Mouse (Mus musculus) ES-E14 (cell line): ENCODE data around the gene Tbc1d2. TPM values are rescaled to one million over a fixed set of nuclear protein-coding genes. Genes with fewer than 3 reads are reported as not detected.

Source experiments
- DNase-seq: peaks from one replicate; pipeline ENCODE4 v3.0.0-alpha.2; 2013; ENCODE audit warnings: low read depth, low spot score
- H3K27ac ChIP-seq: 2 replicates; pipeline ENCODE4 v1.5.1; 2012; ENCODE audit warnings: low read depth, mild to moderate bottlenecking, low read length, moderate library complexity, mixed read lengths; ENCODE audit not compliant: poor library complexity, insufficient read depth, severe bottlenecking
- H3K36me3 ChIP-seq: 2 replicates; pipeline ENCODE4 v1.6.1; 2012; ENCODE audit warnings: mild to moderate bottlenecking, low read length, moderate library complexity, mixed read lengths; ENCODE audit not compliant: control insufficient read depth, poor library complexity, insufficient read depth, severe bottlenecking
- H3K4me1 ChIP-seq, 2 experiments: fragments of 150-350 bp in 1 of 2; sonication (generic) in 1 of 2; 2 replicates each; pipeline ENCODE4 v1.6.1; 2012; ENCODE audit warnings: low read length in 2 of 2, mild to moderate bottlenecking in 1 of 2, mixed read lengths in 1 of 2; ENCODE audit not compliant: control insufficient read depth in 2 of 2, insufficient read depth in 2 of 2, poor library complexity in 1 of 2
- H3K4me3 ChIP-seq, 2 experiments: fragments of 150-350 bp in 1 of 2; sonication (generic) in 1 of 2; 2 replicates each; pipeline ENCODE4 v1.5.1; 2012; ENCODE audit warnings: low read length in 2 of 2, low read depth in 1 of 2, mild to moderate bottlenecking in 1 of 2, mixed read lengths in 1 of 2; ENCODE audit not compliant: insufficient read depth in 1 of 2, poor library complexity in 1 of 2, severe bottlenecking in 1 of 2
- H3K9ac ChIP-seq: 2 replicates; pipeline ENCODE4 v1.6.1; 2012; ENCODE audit warnings: low read depth, mild to moderate bottlenecking, low read length, mixed read lengths; ENCODE audit not compliant: poor library complexity, insufficient read depth, severe bottlenecking
- H3K9me3 ChIP-seq: fragments of 150-350 bp; sonication (generic); 2 replicates; pipeline ENCODE4 v1.6.1; 2012; ENCODE audit warnings: low read depth, mild to moderate bottlenecking, low read length; ENCODE audit not compliant: control insufficient read depth, insufficient read depth
- CHD2 ChIP-seq: IDR thresholded peaks from 2 replicates; pipeline ENCODE4 v1.6.1; 2014; ENCODE audit warnings: mild to moderate bottlenecking, low read depth, low read length, inconsistent platforms
- HCFC1 ChIP-seq: IDR thresholded peaks from 2 replicates; pipeline ENCODE4 v1.6.1; 2012; ENCODE audit warnings: low read length, inconsistent platforms, borderline replicate concordance; ENCODE audit not compliant: insufficient read depth
- MAFK ChIP-seq: IDR thresholded peaks from 2 replicates; pipeline ENCODE4 v1.6.1; 2014; ENCODE audit warnings: mild to moderate bottlenecking, low read depth, low read length, inconsistent platforms; ENCODE audit not compliant: insufficient read depth
- ZC3H11A ChIP-seq: IDR thresholded peaks from 2 replicates; pipeline ENCODE4 v1.6.1; 2012; ENCODE audit warnings: low read depth, mild to moderate bottlenecking, inconsistent platforms, low read length, borderline replicate concordance
- ZNF384 ChIP-seq: IDR thresholded peaks from 2 replicates; pipeline ENCODE4 v1.6.1; 2012; ENCODE audit warnings: low read depth, low read length, inconsistent platforms
- in situ Hi-C, 2 experiments: fragments of 600-800 bp; cut with MboI; formaldehyde crosslinking; loops; one replicate each; pipeline ENCODE4 v1.15.1; 2025; ENCODE audit warnings: low sequenced_read_pairs in 2 of 2, inconsistent platforms in 1 of 2; ENCODE audit not compliant: unreplicated experiment in 2 of 2
- total RNA-seq: library from RNA; depleted of rRNA; stranded (reverse); fragments of 300-350 nt; gene quantifications from 2 replicates; pipeline ENCODE4 v1.2.3, GENCODE M21; 2012

The Tbc1d2 gene
- total RNA-seq, 1 experiment: 6.6 TPM

DNA sequence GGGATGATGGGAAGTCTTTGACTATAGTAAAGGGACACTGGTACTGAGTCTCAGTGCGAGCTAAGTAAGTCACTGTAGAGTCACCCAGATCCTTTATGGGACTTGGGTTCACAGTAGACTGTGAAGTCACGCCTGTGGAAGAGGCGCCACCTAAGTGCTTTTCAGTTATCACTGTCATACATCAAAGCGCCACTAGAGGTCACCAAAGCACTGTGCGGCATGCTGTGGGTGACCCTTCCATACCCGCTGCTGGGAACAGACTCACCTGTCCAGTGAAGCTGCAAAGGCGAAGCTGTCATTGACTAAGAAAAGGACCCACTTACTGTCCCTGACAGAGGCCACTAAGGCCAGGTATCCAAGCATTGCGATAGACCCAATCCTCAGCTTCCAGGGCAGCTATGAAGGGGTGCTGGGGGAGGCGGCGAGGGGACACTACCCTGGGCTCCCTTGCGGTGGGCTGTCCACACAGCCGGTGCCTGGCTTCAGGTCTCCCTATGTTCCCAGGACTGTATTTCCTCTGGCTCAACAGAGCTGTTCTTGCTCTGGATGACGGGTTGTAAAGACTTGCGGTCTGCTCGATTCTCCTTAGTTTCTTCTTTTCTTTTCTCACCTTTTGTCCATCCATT is 39.5 kb upstream of the Tbc1d2 start:
- peak; percentile 71 for DNase-seq
- no peak overlapping the region for H3K27ac ChIP-seq
- peak; percentile 89; the same call in 1 of the 2 replicates for TF ChIP-seq ZC3H11A
- no peak for TF ChIP-seq CHD2

DNA sequence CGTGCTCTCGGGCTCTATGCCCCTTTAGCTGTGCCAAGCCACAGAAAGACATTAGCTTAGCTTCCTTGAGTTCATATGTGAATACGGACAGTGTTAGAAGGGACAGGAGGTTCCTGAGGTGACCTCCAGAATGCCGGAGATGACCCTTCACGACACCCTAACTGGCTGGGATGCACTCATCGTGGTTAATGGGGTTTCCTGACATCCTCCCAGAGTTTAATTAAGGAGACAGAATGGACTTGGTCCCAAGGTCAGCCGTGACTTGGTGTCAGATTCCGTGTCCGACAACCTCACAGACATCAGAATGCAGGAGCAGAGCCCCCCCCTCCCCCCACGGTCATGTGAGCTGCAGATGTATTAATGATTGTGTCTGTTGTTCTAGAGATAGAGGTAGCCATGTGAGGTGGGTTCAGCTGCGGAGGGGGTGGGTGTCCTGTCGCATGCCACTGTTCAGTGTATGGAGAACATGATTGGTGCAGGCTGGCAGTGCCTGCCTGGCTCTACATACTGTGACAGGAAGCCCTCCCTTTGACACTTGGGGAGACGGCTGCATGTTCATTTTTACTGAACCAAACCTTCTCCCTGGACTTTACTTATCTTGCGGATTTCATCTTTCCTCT is 38.3 kb upstream of the Tbc1d2 start:
- TF ChIP-seq ZNF384: no peak
- no peak for TF ChIP-seq MAFK
- TF ChIP-seq CHD2: no peak
- no peak for TF ChIP-seq ZC3H11A
- TF ChIP-seq HCFC1: no peak
- H3K4me3 ChIP-seq: no peak overlapping the region
- H3K4me1 ChIP-seq: no peaks in the 10 kb centered on the region
- DNase-seq: no peak
- no peak overlapping the region for H3K27ac ChIP-seq
- no peaks in the 10 kb centered on the region for H3K9me3 ChIP-seq
- no peaks in the 10 kb centered on the region for H3K36me3 ChIP-seq
- no peak overlapping the region for H3K9ac ChIP-seq
- in situ Hi-C loops: loop anchor here in 1 of 2 experiments (10.0 kb wide), 1 partner anchor 326 kb away; no protein-coding TSS in a partner anchor

More for the DNA sequence above, 39.5 kb upstream of the Tbc1d2 start:
- H3K36me3 ChIP-seq: no peaks in the 10 kb centered on the region
- H3K4me1 ChIP-seq: no peaks in the 10 kb centered on the region
- no peak overlapping the region for H3K9ac ChIP-seq
- in situ Hi-C loops: loop anchor here in 1 of 2 experiments (10.0 kb wide), 1 partner anchor 325 kb away; no protein-coding TSS in a partner anchor
- no peaks in the 10 kb centered on the region for H3K9me3 ChIP-seq
- no peak overlapping the region for H3K4me3 ChIP-seq

DNA sequence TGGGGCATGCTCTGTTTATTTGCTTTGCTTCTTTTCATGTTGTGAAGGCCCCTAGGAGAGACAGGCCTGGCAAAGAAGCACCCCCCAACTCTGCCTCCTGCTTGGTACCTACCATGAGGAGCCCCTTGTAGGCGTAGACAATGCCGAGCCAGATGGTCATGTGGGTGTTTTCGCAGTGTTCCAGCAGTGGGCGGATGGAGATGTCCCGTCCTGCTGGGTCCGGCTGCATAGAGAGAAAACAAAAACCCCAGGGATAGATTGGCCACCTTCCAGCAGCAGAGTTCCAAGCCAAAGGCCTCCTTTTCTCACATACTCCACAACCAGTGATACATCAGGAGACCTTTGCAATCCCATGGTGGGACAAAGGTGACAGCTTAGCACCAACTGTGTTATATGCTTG is 34.2 kb upstream of the Tbc1d2 start:
- no peak for DNase-seq
- Histone ChIP-seq H3K27ac (no peak overlapping the region), H3K36me3 (no peaks in the 10 kb centered on the region), H3K9me3 (no peaks in the 10 kb centered on the region), H3K4me1 (no peaks in the 10 kb centered on the region), H3K9ac (no peak overlapping the region), H3K4me3 (no peak overlapping the region)
- in situ Hi-C loops: loop anchor here in 1 of 2 experiments (10.0 kb wide), 1 partner anchor 331 kb away; no protein-coding TSS in a partner anchor
- TF ChIP-seq ZNF384 (no peak), HCFC1 (no peak), CHD2 (no peak), MAFK (no peak), ZC3H11A (no peak)

- in situ Hi-C loops: no loop called here
- Histone ChIP-seq H3K9ac (no peak overlapping the region), H3K4me1 (peaks cover 0 to 7% of the 10 kb centered on the region in 2 experiments; a peak in 1 of 4 replicates), H3K4me3 (no peak overlapping the region), H3K9me3 (no peaks in the 10 kb centered on the region), H3K36me3 (no peaks in the 10 kb centered on the region), H3K27ac (no peak overlapping the region)
- no peak for DNase-seq
- no peak for TF ChIP-seq CHD2
- TF ChIP-seq MAFK: no peak
- TF ChIP-seq HCFC1: no peak
- TF ChIP-seq ZNF384: no peak
- TF ChIP-seq ZC3H11A: no peak
Observed at GRCm38 (mm10) chr4:46676646-46677045, 26.6 kb upstream of the Tbc1d2 start.

DNA sequence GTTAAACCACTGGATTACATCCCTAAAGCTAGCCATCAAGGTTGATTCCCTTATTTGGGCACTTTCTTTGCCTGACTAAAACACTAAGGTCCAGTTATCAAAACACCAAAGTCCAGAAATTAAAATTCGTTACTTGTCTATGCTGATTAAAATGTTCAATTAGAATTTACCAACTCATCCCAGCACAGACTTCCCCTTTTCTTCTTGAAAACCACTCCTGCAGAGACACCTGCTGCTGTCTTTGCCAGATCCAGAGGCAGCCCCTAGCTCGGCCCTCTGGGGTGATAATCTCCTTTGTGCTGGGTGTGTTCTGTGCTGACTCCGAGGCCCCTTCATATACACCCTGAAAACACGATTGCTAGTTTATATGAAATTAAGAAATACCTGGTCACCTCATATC is 26.0 kb upstream of the Tbc1d2 start:
- H3K36me3 ChIP-seq: no peaks in the 10 kb centered on the region
- H3K27ac ChIP-seq: no peak overlapping the region
- H3K4me3 ChIP-seq: no peak overlapping the region
- no peak for DNase-seq
- in situ Hi-C loops: no loop called here
- peaks cover 0 to 7% of the 10 kb centered on the region in 2 experiments; a peak in 1 of 4 replicates for H3K4me1 ChIP-seq
- no peak overlapping the region for H3K9ac ChIP-seq
- no peaks in the 10 kb centered on the region for H3K9me3 ChIP-seq
- TF ChIP-seq MAFK (no peak), ZC3H11A (no peak), ZNF384 (no peak), HCFC1 (no peak), CHD2 (no peak)
